Mouse (Mus musculus) cerebellum, postnatal 25 days (tissue): ENCODE measurements at regions not wholly inside any gene's neighbourhood (a gene's known extent, or its start where the extent isn't known, plus 50 kb on each side); places are given as distances from the start of the nearest gene placed in this dataset.
A peak's percentile ranks its signal among the peaks of the same experiment; 100 is the strongest.

ENCODE experiments used
- DNase-seq, 2 experiments: peaks; one replicate each; pipeline ENCODE4 v3.0.0; 2021; ENCODE audit warnings: mixed read lengths in 2 of 2

DNA sequence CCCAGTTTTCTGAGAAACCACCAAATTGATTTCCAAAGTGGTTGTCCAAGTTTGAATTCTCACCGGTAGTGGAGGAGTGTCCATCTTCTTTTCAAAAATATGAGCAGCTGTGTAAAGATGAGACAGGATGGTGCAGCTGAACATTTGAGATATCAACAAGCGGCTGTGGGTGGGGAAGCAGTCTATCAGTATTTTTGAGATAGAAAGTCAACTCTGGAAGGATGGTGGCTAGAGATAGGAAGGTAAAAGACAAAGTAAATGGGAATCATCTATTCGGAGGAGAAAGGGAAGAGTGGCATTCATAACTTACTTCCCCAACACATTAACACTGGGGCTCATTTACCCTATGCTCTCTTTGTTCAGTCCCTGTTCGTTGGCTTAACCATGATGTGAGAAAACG, 146.9 kb upstream of the Gmnc start:
- no peak for DNase-seq

DNA sequence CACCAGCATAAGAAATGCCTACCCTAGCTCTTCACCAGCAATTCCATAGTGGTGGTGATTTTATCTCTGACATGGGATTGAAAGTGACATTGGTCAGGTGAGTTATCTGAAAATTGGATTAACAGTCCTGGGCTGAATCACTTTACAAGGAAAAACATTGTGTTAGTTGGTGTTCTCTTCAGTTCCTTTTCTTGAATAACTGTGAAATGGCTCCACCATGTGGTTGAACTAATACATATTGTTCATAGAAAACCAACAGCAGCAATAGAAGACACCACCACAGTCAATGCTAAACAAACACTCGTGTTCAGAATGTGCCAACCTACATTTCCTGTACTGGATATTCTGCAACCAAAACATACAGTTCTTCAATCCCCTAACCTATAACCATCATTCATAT, 147.5 kb upstream of the Gmnc start:
- DNase-seq: no peak

DNA sequence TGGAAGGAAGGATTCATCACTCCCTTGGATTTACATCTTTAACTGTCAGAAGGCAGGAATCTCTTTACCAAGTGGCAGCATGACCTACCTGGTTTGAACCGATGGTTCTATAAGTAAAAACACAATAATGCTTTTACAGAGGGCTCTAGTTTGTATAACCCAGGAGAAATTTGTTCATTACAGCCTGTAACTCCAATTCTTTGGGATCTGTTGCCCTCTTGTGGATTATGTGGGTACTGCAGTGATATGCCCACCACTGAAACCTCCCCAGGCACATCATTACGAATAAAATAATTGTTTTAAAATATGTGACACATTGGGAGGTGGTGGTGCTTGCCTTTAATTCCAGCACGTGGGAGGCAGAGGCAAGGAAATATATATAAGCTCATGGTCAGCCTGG, 148.6 kb upstream of the Gmnc start:
- DNase-seq: peak; percentile 44 to 71

DNA sequence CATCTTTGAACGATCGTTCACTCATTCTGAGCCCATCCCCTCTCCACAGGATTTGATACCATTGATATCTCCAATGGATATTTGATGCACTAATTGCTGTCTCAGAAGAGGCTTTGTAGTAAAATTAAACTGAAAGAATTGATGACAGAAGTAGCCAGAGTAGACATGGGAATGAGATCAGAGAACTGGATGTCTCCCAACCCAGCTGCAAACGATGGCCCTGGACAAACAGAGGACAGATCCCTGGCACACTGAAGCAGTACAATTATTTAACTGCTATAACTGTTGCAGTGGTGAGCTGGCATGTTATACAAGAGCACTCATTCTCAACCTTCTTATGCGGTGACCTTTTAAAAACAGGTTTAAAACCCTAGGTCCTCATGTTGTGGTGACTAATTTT, 151.5 kb upstream of the Ostn start:
- no peak for DNase-seq

DNA sequence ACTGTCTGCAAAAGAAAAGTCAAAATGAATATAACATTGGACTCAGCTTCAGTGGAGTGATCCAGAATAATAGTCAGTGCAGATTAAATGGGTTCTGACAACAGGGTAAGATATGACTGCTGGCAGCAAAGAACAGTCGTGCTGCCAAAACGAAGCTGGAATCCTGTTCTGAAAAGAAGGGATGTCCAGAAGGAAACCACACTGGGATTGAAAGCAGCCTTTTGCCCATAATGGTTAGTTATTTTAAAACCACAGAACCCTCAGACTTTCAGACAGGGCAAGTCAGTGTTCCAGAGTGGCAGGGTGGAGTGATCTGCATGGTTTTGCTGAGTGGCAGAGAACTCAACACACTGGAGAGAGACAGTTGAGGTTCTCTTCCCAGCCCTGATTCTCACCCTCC, 111.6 kb upstream of the Ostn start:
- DNase-seq: peak; percentile 15 to 38
